Mouse (Mus musculus) liver, embryonic 13.5 days (tissue): ENCODE measurements around the gene Atp13a1. TPM values are rescaled to one million over a fixed set of nuclear protein-coding genes. Genes with fewer than 3 reads are reported as not detected.
A peak's percentile ranks its signal among the peaks of the same experiment; 100 is the strongest.

Experiments used
- ATAC-seq: fragments of 200-750 bp; cut with Nextera tagmentation; 2 replicates; pipeline ENCODE4 v1.8.0; 2017; ENCODE audit warnings: low read depth, mild to moderate bottlenecking, moderate number of reproducible peaks, moderate library complexity
- DNase-seq: peaks from one replicate; pipeline ENCODE4 v3.0.0; 2022
- H3K27ac ChIP-seq: fragments of 300-500 bp; sonication (generic); 2 replicates; pipeline ENCODE4 v1.5.1; 2015; ENCODE audit warnings: moderate library complexity, mild to moderate bottlenecking, inconsistent platforms
- H3K27me3 ChIP-seq: fragments of 300-500 bp; sonication (generic); 2 replicates; pipeline ENCODE4 v1.6.1; 2015; ENCODE audit warnings: mild to moderate bottlenecking, inconsistent platforms
- H3K36me3 ChIP-seq: fragments of 300-500 bp; sonication (generic); 2 replicates; pipeline ENCODE4 v1.6.1; 2015; ENCODE audit warnings: mild to moderate bottlenecking, inconsistent platforms
- H3K4me1 ChIP-seq: fragments of 300-500 bp; sonication (generic); replicated peaks from 2 replicates; pipeline ENCODE4 v1.6.1; 2015; ENCODE audit warnings: inconsistent platforms
- H3K4me2 ChIP-seq: fragments of 300-500 bp; sonication (generic); 2 replicates; pipeline ENCODE4 v1.6.1; 2015; ENCODE audit warnings: inconsistent platforms, mild to moderate bottlenecking, moderate library complexity
- H3K4me3 ChIP-seq: fragments of 300-500 bp; sonication (generic); replicated peaks from 2 replicates; pipeline ENCODE4 v1.5.1; 2015; ENCODE audit warnings: mild to moderate bottlenecking, inconsistent platforms
- H3K9ac ChIP-seq: fragments of 300-500 bp; sonication (generic); 2 replicates; pipeline ENCODE4 v1.6.1; 2015; ENCODE audit warnings: mild to moderate bottlenecking, inconsistent platforms
- H3K9me3 ChIP-seq: fragments of 300-500 bp; sonication (generic); replicated peaks from 2 replicates; pipeline ENCODE4 v1.6.1; 2016; ENCODE audit warnings: inconsistent platforms
- WGBS: fragments of 180-500 bp; shearing (Covaris S2); methylation state at CpG from one replicate; pipeline ENCODE4 v1.1.7; 2015; ENCODE audit not compliant: insufficient replicate concordance; 5-methylcytosine and 5-hydroxymethylcytosine counted together
- polyA plus RNA-seq: library from polyadenylated mRNA; unstranded; fragments of >200 nt; fragmentation: Nextera tagmentation; extraction: Ambion mirVana; gene quantifications from 2 replicates; pipeline ENCODE4 v1.2.1, GENCODE M21; 2015

Gene Atp13a1
- polyA plus RNA-seq, 1 experiment from 2014 or later: 20.1 TPM

DNA sequence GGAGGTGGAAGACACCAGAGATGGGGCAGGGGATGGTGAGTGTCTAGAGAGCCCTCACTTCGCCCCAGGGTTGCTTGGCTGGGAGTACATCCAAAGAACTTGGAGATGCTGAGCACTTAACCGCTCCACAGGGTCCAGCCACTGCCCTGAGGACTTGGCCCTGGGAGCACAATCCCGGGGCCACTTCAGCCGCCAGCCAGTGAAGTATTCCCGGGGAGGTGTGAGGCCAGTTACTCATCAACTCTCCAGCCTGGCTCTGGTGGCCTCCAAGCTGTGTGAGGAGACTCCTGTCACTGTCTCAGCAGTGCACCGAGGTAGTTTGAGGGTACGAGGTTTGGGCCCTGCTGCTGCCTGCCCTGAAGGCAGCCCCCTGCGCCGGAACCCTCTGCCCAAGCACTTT, 29.5 kb downstream of the Atp13a1 start:
- peaks cover 19% of the 10 kb centered on the region for H3K36me3 ChIP-seq
- H3K9ac ChIP-seq: no peak overlapping the region
- H3K9me3 ChIP-seq: no peaks in the 10 kb centered on the region
- no peak overlapping the region for H3K27ac ChIP-seq
- H3K4me2 ChIP-seq: no peak overlapping the region
- H3K4me1 ChIP-seq: peaks cover 27% of the 10 kb centered on the region
- ATAC-seq: no peak
- H3K27me3 ChIP-seq: no peaks in the 10 kb centered on the region
- no peak overlapping the region for H3K4me3 ChIP-seq
- 74% methylated on average over 9 of the region's 9 CpGs for WGBS
- no peak for DNase-seq

DNA sequence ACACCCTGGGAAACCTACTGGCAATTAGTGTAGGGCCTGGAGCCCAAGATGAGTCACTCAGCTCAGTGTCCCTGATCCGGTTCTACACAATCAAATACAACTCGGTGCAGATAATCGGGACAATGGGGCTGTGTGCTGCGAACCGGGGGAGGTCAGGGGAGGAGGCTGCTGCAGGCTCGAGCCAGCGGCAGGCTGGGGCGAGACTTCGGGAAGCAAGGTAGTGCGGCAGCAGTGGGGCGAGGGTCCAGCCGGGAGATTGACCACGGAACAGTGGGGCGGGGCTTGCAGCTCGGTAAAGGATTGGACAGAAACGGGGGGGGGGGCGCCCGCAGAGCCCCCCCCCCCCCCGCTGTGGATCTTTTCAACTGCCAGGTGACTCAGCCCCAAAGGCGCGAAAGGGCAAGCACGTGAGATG, 31.0 kb downstream of the Atp13a1 start:
- no peak overlapping the region for H3K27ac ChIP-seq
- H3K4me3 ChIP-seq: peak overlapping the region; percentile 57
- H3K4me1 ChIP-seq: peaks cover 27% of the 10 kb centered on the region
- no peaks in the 10 kb centered on the region for H3K9me3 ChIP-seq
- WGBS: 2% methylated on average over 13 of the region's 22 CpGs
- H3K9ac ChIP-seq: peak overlapping the region; percentile 65
- no peaks in the 10 kb centered on the region for H3K27me3 ChIP-seq
- DNase-seq (no peak), ATAC-seq (0 out of 2 replicates have a peak, but pooled peaks have one; percentile 18)
- peaks cover 11% of the 10 kb centered on the region for H3K36me3 ChIP-seq
- peak overlapping the region; percentile 75 for H3K4me2 ChIP-seq

DNA sequence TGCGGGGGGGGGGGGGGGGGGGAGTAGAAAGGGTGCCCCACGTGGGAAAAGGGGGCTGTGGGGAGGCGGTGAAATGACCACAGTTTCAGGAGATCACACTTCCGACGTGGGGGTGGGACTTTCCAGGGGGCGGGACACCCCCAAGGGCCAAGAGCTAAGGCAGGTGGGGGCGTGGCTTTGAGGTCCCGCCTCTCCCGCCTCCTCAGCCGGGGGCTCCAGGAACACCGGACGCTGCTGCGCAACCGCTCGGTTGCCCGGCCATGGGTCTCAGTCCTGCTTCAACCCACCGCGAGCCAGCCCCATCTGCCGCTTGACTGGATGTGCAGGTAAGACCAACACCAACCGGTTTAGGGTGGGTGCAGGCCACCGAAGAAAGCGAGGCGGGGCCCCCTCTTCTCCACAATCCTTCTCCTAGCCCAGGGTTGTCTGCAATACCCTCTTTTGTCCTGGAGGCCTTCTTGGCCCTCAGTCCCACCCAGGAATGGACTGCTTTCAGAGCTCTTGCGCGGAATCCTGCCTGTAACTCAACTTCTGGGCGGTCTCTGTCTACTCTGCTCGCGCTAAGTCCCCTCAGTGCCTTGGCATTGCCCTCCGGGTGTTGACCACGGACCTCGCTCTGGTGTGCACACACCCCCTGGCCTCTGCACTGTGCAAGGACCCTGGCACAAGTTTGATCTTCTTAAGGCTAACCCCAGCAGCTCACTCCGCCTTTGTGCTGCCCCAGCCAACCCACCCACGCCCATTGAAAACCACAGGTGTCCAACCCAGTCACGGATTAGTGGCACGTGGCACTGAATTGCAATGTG, 31.6 kb downstream of the Atp13a1 start, which contains the start of gene Lpar2:
Lpar2 (plus strand) TSS at position 44 of the 806 bp plus-strand sequence.
- H3K4me2 ChIP-seq: peak within 1 kb of the TSS; percentile 75
- H3K9ac ChIP-seq: peak within 1 kb of the TSS; percentile 65
- H3K27ac ChIP-seq: no peak within 1 kb of the TSS
- H3K36me3 ChIP-seq: peaks cover 5% of the 10 kb centered on the region
- WGBS: 5% methylated on average over 33 of the region's 35 CpGs
- no peaks in the 10 kb centered on the region for H3K27me3 ChIP-seq
- DNase-seq: peak; percentile 52
- peak; percentile 64 for ATAC-seq
- H3K9me3 ChIP-seq: no peaks in the 10 kb centered on the region
- peaks cover 27% of the 10 kb centered on the region for H3K4me1 ChIP-seq
- H3K4me3 ChIP-seq: peak within 1 kb of the TSS; percentile 57

DNA sequence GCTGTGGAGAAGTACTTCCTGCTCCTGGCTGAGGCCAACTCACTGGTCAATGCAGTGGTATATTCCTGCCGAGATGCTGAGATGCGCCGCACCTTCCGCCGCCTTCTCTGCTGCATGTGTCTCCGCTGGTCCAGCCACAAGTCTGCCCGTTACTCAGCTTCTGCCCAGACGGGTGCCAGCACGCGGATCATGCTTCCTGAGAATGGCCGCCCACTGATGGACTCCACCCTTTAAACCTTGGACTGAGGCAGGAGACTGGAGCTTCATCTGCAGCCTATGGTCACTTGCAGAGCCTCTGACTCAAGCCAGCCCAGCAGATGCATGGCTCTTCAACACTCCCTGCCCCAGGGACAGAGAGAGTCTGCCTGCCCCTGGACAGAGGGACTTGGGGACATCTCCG, 35.4 kb downstream of the Atp13a1 start:
- no peak overlapping the region for H3K4me2 ChIP-seq
- ATAC-seq: no peak
- H3K9me3 ChIP-seq: no peaks in the 10 kb centered on the region
- no peaks in the 10 kb centered on the region for H3K36me3 ChIP-seq
- peaks cover 27% of the 10 kb centered on the region for H3K4me1 ChIP-seq
- H3K27ac ChIP-seq: no peak overlapping the region
- DNase-seq: no peak
- no peak overlapping the region for H3K9ac ChIP-seq
- no peaks in the 10 kb centered on the region for H3K27me3 ChIP-seq
- WGBS: 81% methylated on average over 12 of the region's 12 CpGs
- H3K4me3 ChIP-seq: no peak overlapping the region

DNA sequence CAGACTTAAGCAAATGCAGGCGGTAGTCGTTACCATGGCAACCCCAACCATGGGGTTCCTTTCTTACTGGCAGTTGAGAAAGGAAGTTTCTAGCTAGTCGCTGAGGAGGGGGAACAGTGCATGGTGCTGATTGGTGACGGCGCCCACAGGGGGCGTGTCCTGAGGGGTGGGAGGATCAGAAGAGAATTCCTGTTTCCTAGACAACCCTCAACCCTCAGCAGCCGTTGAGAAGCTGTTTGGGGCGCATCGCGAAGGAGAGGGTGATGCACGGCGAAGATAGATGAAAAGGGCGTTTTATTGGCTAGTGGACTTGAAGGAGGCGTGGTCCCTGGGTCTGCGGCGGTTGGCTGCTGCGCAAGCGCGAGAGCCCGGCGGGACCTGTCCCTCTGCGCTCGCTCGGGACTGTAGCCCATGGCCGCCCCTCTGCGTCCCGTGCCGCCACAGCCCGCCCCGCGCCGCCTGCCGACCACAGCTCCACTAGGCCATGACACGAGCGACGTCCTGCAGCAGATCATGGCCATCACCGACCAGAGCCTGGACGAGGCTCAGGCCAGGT, 41.4 kb downstream of the Atp13a1 start, which contains the start of gene Pbx4:
Pbx4 (plus strand) TSS at position 194 of the 556 bp plus-strand sequence.
- Histone ChIP-seq H3K4me3 (peak within 1 kb of the TSS; percentile 69), H3K27ac (peak within 1 kb of the TSS; percentile 16; the same call in 1 of the 2 replicates), H3K4me1 (peaks cover 18% of the 10 kb centered on the region), H3K9ac (peak within 1 kb of the TSS; percentile 73), H3K36me3 (no peaks in the 10 kb centered on the region), H3K9me3 (no peaks in the 10 kb centered on the region), H3K4me2 (peak within 1 kb of the TSS; percentile 91), H3K27me3 (no peaks in the 10 kb centered on the region)
- DNase-seq (peak; percentile 80), ATAC-seq (peak; percentile 94)
- under 1% methylated on average over 38 of the region's 38 CpGs for WGBS

DNA sequence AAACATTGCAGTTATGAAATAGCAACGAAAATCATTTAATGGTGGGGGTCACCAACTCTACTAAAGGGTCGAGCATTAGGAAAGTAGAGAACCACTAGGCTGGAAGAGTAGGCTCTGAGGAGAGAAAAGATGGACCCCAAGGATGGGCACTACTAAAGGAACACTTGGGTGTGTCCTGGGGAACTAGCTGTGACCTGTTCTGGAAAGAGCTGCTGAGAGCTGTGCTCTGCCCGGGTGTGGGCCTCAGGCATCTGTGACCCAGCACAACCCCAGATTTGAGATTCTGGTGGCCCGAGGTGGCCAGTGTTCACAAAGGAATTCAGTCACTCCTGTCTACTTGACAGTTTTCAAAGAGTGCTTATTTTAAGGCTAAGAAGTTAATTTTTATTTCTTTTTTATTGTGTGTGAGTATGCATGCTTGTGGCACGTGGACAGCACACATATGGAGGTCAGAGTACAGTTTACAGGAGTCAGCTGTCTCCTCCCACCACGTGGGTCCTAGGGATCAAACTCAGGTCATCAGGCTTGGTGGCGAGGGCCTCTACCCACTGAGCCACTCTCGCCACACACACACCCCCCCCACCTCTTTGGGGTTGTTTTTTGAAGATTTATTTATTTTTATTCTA, 46.2 kb downstream of the Atp13a1 start:
- 51% methylated on average over 8 of the region's 8 CpGs for WGBS
- no peak overlapping the region for H3K27ac ChIP-seq
- H3K4me2 ChIP-seq: no peak overlapping the region
- no peaks in the 10 kb centered on the region for H3K36me3 ChIP-seq
- H3K27me3 ChIP-seq: no peaks in the 10 kb centered on the region
- no peaks in the 10 kb centered on the region for H3K9me3 ChIP-seq
- H3K9ac ChIP-seq: no peak overlapping the region
- ATAC-seq (no peak), DNase-seq (no peak)
- H3K4me1 ChIP-seq: peaks cover 12% of the 10 kb centered on the region
- no peak overlapping the region for H3K4me3 ChIP-seq

DNA sequence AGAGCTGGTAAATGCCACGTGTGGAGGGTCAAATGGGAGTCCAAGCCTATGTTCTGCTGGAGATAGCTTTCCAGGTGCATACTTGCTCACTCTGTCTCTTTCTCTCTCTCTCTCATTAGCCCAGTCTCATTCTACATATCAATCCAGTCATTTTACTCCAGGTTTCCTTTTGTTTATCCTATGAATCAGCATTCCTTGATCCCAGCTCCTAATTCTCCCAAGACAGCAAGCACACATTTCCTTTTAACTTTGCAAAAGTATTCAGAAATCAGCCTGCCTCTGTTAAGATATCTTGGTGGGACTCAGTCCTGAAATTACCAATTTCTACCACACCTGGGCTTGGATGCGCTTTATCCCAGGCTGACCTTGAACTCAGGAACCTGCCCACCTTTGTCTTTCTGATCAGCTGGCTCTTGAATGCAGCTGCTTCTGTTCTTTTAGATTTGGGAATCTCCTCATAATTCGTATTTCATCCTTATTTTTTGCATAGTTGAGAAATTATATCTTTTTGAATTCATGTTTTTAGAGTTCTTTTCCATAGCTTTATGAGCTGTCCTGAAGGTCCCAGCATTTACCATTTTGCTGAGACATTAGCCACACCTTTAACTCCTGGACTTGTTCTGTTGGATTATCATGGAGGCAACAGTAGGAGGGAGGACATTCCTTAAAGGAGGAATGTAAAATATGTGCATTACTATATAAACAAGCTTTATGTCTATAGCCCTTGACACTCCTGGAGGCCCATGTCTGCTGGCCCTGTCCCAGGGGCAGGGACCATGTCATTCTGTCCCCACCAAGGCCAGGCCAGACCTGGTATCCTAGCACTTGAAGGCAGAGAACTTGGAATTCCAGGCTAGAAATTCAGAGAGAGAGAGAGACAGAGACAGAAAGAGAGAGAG, 56.5 kb downstream of the Atp13a1 start:
- no peak overlapping the region for H3K4me3 ChIP-seq
- no peak overlapping the region for H3K4me2 ChIP-seq
- no peak overlapping the region for H3K27ac ChIP-seq
- DNase-seq (no peak), ATAC-seq (no peak)
- H3K9ac ChIP-seq: no peak overlapping the region
- H3K4me1 ChIP-seq: peaks cover 23% of the 10 kb centered on the region
- no peaks in the 10 kb centered on the region for H3K36me3 ChIP-seq
- WGBS: 49% methylated on average over 3 of the region's 3 CpGs
- no peaks in the 10 kb centered on the region for H3K9me3 ChIP-seq
- no peaks in the 10 kb centered on the region for H3K27me3 ChIP-seq

DNA sequence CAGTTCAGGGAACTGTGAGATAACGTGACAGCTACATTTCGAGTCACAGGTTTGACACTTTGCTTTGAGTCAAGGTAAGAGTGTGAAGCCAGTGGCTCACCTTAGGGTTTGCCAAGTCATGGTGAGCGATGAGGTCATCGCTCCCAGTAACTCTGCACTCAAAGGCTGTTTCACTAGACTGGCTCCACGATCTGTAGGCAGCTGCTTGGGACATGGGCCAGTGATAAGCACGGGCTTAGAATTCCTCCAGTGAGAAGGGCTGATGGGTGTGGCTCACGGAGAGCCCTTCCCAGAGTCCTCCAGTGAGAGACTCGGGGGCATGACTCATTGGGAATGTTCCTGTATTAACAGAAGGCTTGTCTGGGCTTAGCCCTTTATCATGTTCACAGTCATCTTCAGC, 58.0 kb downstream of the Atp13a1 start:
- ATAC-seq: peak; percentile 66
- Histone ChIP-seq H3K9ac (no peak overlapping the region), H3K4me2 (no peak overlapping the region), H3K4me3 (no peak overlapping the region), H3K9me3 (no peaks in the 10 kb centered on the region), H3K4me1 (peaks cover 23% of the 10 kb centered on the region), H3K36me3 (no peaks in the 10 kb centered on the region), H3K27ac (peak overlapping the region; percentile 40; the same call in 1 of the 2 replicates), H3K27me3 (no peaks in the 10 kb centered on the region)
- 58% methylated on average over 8 of the region's 8 CpGs for WGBS
- DNase-seq: peak; percentile 39

DNA sequence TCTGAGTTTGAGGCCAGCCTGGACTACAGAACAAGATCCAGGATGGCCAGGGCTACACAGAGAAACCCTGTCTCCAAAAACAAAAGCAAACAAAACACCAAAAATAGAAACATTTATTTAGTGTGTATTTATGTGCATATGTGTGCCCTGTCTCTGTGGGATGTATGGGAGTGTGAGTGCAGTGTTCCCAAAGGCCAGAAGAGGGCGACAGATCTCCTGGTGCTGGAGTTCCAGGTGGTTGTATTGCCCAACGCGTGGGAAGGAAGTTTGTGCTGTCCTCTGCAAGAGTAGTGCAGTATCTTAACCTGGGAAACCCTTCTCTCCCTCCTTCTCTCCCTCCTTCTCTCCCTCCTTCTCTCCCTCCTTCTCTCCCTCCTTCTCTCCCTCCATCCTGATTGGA, 58.9 kb downstream of the Atp13a1 start:
- DNase-seq (no peak), ATAC-seq (no peak)
- 34% methylated on average over 3 of the region's 3 CpGs for WGBS
- Histone ChIP-seq H3K4me2 (no peak overlapping the region), H3K9me3 (no peaks in the 10 kb centered on the region), H3K36me3 (no peaks in the 10 kb centered on the region), H3K4me3 (no peak overlapping the region), H3K4me1 (peaks cover 23% of the 10 kb centered on the region), H3K27me3 (no peaks in the 10 kb centered on the region), H3K9ac (no peak overlapping the region), H3K27ac (no peak overlapping the region)

DNA sequence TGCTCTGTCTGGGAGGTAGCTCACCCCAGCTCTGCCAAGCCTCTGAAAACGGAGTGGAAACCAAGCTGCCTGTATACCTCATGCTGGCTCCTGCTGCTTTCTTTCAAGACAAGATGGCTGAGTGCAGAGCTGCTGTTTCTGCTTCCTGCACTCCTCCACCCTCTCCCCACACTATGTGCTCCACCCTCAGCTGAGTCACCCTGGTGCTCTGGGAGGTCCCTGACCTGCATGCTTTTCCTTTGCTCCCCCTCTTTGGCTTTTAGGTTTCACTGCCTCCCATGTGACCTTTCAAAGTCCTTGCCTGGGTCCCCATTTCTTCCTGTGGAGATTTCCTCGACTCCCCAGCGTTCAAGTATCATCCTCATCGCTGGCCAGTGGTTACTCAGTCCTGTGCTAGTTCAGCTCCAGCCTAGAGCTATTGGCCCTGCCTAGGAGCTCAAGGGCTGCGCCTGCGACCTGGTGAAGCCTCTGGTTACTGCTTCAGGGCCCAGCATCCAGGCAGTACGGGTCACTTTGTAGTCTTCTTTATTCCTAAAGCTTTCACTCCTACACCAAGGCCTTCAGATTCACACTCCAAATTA, 60.1 kb downstream of the Atp13a1 start:
- H3K9me3 ChIP-seq: no peaks in the 10 kb centered on the region
- H3K9ac ChIP-seq: peak overlapping the region; percentile 33; the same call in 1 of the 2 replicates
- 67% methylated on average over 7 of the region's 7 CpGs for WGBS
- peak overlapping the region; percentile 79 for H3K27ac ChIP-seq
- H3K36me3 ChIP-seq: no peaks in the 10 kb centered on the region
- no peaks in the 10 kb centered on the region for H3K27me3 ChIP-seq
- DNase-seq (peak; percentile 49), ATAC-seq (peak; percentile 91)
- no peak overlapping the region for H3K4me3 ChIP-seq
- H3K4me2 ChIP-seq: peak overlapping the region; percentile 41
- H3K4me1 ChIP-seq: peaks cover 23% of the 10 kb centered on the region
